Mouse (Mus musculus) brown adipose tissue, adult 24 weeks (tissue): ENCODE results near the gene Ces1c. TPM values are rescaled to one million over a fixed set of nuclear protein-coding genes. Genes with fewer than 3 reads are reported as not detected.
A peak's percentile ranks its signal among the peaks of the same experiment; 100 is the strongest.

ENCODE experiments used
- H3K27ac ChIP-seq: fragments of 200-500 bp; replicated peaks from 2 replicates; pipeline ENCODE4 v1.5.1; 2012; ENCODE audit warnings: low read depth, mild to moderate bottlenecking, low read length
- H3K4me1 ChIP-seq: fragments of 200-500 bp; 2 replicates; pipeline ENCODE4 v1.6.1; 2012; ENCODE audit warnings: low read length, mixed read lengths; ENCODE audit not compliant: control insufficient read depth, insufficient read depth, insufficient read length
- H3K4me3 ChIP-seq: fragments of 200-500 bp; 2 replicates; pipeline ENCODE4 v1.5.1; 2012; ENCODE audit warnings: low read depth, mild to moderate bottlenecking, low read length, moderate library complexity; ENCODE audit not compliant: insufficient read depth
- polyA plus RNA-seq: library from polyadenylated mRNA; stranded (reverse); fragments of >200 nt; gene quantifications from 2 replicates; pipeline ENCODE4 v1.2.4, GENCODE M21; 2012; ENCODE audit not compliant: missing spikeins, insufficient read depth, insufficient read length

Ces1c gene
- 0.75 TPM in 1 of 2 replicates, not detected in the other for polyA plus RNA-seq

GRCm38 (mm10) chr8:93131233-93131980 is at the start of gene Ces1c:
TSS of gene Ces1c (minus strand) at chr8:93131283.
- no peak within 1 kb of the TSS for H3K27ac ChIP-seq
- no peak within 1 kb of the TSS for H3K4me3 ChIP-seq
- H3K4me1 ChIP-seq, result no peaks in the 10 kb centered on the region

GRCm38 (mm10) chr8:93180581-93181129 is 49.6 kb upstream of the Ces1c start:
- Histone ChIP-seq H3K27ac (0 out of 2 replicates have a peak overlapping the region, but pooled peaks have one; percentile 42), H3K4me1 (no peaks in the 10 kb centered on the region), H3K4me3 (no peak overlapping the region)

- Histone ChIP-seq H3K27ac (no peak overlapping the region), H3K4me1 (no peaks in the 10 kb centered on the region), H3K4me3 (no peak overlapping the region)
Measured at GRCm38 (mm10) chr8:93176593-93176992, 45.5 kb upstream of the Ces1c start.

GRCm38 (mm10) chr8:93174554-93174953 is 43.5 kb upstream of the Ces1c start:
- H3K4me3 ChIP-seq, result no peak overlapping the region
- H3K27ac ChIP-seq, result no peak overlapping the region
- H3K4me1 ChIP-seq, result no peaks in the 10 kb centered on the region

- H3K27ac ChIP-seq, result no peak overlapping the region
- no peak overlapping the region for H3K4me3 ChIP-seq
- no peaks in the 10 kb centered on the region for H3K4me1 ChIP-seq
Measured at GRCm38 (mm10) chr8:93171846-93172590, 40.9 kb upstream of the Ces1c start.

GRCm38 (mm10) chr8:93163363-93163762 is 32.3 kb upstream of the Ces1c start:
- H3K27ac ChIP-seq, result no peak overlapping the region
- H3K4me1 ChIP-seq, result no peaks in the 10 kb centered on the region
- H3K4me3 ChIP-seq, result no peak overlapping the region

GRCm38 (mm10) chr8:93151401-93151800 is 20.3 kb upstream of the Ces1c start:
- no peak overlapping the region for H3K27ac ChIP-seq
- no peaks in the 10 kb centered on the region for H3K4me1 ChIP-seq
- no peak overlapping the region for H3K4me3 ChIP-seq

- H3K4me1 ChIP-seq, result no peaks in the 10 kb centered on the region
- H3K27ac ChIP-seq, result no peak overlapping the region
- no peak overlapping the region for H3K4me3 ChIP-seq
Measured at GRCm38 (mm10) chr8:93147331-93147730, 16.2 kb upstream of the Ces1c start.

GRCm38 (mm10) chr8:93140696-93141095 is 9.6 kb upstream of the Ces1c start:
- Histone ChIP-seq H3K4me1 (no peaks in the 10 kb centered on the region), H3K27ac (no peak overlapping the region), H3K4me3 (no peak overlapping the region)

- Histone ChIP-seq H3K4me1 (no peaks in the 10 kb centered on the region), H3K27ac (no peak overlapping the region), H3K4me3 (no peak overlapping the region)
Measured at GRCm38 (mm10) chr8:93132196-93132595, 1.1 kb upstream of the Ces1c start.

GRCm38 (mm10) chr8:93126476-93126875 is 4.6 kb downstream of the Ces1c start:
- Histone ChIP-seq H3K4me1 (no peaks in the 10 kb centered on the region), H3K27ac (no peak overlapping the region), H3K4me3 (no peak overlapping the region)

- no peak overlapping the region for H3K4me3 ChIP-seq
- no peaks in the 10 kb centered on the region for H3K4me1 ChIP-seq
- H3K27ac ChIP-seq, result no peak overlapping the region
Measured at GRCm38 (mm10) chr8:93122005-93122404, 9.1 kb downstream of the Ces1c start.

GRCm38 (mm10) chr8:93095376-93095775 is 35.7 kb downstream of the Ces1c start:
- no peaks in the 10 kb centered on the region for H3K4me1 ChIP-seq
- H3K4me3 ChIP-seq, result no peak overlapping the region

GRCm38 (mm10) chr8:93091324-93091723 is 39.8 kb downstream of the Ces1c start:
- H3K4me1 ChIP-seq, result no peaks in the 10 kb centered on the region
- H3K4me3 ChIP-seq, result no peak overlapping the region
- no peak overlapping the region for H3K27ac ChIP-seq

More at GRCm38 (mm10) chr8:93095376-93095775, 35.7 kb downstream of the Ces1c start:
- no peak overlapping the region for H3K27ac ChIP-seq

- no peak overlapping the region for H3K27ac ChIP-seq
Measured at GRCm38 (mm10) chr8:93088686-93089122, 42.4 kb downstream of the Ces1c start.

More at GRCm38 (mm10) chr8:93088686-93089122, 42.4 kb downstream of the Ces1c start:
- H3K4me3 ChIP-seq, result no peak overlapping the region
- no peaks in the 10 kb centered on the region for H3K4me1 ChIP-seq
